Mouse (Mus musculus): ENCODE results near the gene Adamts20.

DNA sequence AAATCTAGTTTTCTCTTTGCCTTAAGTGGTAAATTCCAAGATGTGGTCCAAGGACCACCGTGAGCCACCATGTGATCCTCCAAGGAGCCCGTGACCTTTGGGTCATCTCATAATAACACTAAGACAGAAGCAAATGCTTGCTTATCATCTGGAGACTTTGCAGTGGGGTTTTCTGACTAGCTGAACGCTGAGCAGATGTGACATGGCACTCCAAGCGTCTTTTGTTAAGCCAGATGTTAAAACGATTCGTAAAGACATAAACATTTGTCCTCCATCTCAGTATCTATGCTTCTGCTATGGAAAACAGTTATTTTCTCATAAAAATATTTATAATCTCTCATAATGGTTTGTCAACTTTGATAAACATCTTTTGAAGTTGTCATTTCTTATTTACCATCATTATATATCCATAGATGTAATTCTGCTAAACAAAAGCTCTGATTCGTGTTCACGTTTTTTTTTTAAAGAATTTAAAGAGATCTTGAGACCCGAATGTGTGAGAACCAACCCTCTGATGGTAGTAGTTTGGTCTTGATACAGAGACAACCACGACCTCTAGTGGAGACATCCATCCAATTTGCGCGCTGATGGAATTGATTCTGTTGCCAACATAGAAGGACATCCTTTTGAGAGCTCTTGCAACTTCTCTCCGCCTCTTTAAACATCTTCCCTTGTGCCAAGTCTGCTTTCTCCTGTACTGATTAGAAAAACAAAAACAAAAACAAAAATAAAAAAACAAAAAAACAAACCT is 212.1 kb downstream of the Adamts20 start:
- TF ChIP-seq CTCF (IDR thresholded peaks at IDR 0.05; ENCODE audit: borderline replicate concordance, control insufficient read depth, extremely low read depth, insufficient read depth, low read length, poor library complexity) (no peak), POLR2A (IDR thresholded peaks at IDR 0.05; ENCODE audit: control insufficient read depth, extremely low read depth, insufficient read depth, low read length, poor library complexity) (no peak)

Measured in thymus, adult 2 months (tissue).